Mouse (Mus musculus) adrenal gland, postnatal 25 days (tissue): ENCODE measurements around the gene 9130409I23Rik. TPM values are rescaled to one million over a fixed set of nuclear protein-coding genes. Genes with fewer than 3 reads are reported as not detected.
"Not testable (repeated sequence)": the region's sequence is repeated elsewhere in the genome, so short reads cannot be mapped to it uniquely, and the experiment has no call there.

Source experiments
- DNase-seq: peaks from one replicate; pipeline ENCODE4 v3.0.0; 2021; ENCODE audit warnings: mixed read lengths
- total RNA-seq: library from RNA; stranded (reverse); gene quantifications from 2 replicates; pipeline ENCODE4 v1.2.3, GENCODE M21; 2021

The 9130409I23Rik gene
- total RNA-seq, 1 experiment from 2014 or later: not detected

GRCm38 (mm10) chr1:181035015-181035778 is 15.8 kb upstream of the 9130409I23Rik start:
- not testable (repeated sequence) for DNase-seq

DNA sequence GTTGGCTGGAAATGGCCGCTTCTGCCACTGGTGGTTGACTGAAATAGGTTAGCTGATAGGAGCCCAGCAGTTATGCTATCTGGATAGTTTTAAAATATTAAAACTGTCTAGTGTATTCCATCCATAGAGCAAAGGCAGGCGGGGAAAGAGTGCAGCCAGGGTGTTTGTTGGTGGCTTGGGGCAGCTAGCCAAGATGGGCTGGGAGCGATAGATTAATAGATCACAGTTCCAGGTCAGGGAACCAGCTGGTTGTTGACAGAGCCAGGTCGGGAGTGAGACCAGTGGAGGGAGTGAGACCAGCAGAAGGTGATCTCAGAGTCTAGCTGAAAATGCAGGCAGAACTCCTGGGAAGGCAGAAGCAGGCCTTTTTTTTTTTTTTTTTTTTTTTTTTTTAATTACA is 13.4 kb upstream of the 9130409I23Rik start:
- no peak for DNase-seq

- no peak for DNase-seq
These were observed 11.4 kb upstream of the 9130409I23Rik start for GRCm38 (mm10) chr1:181039652-181040051.

GRCm38 (mm10) chr1:181047520-181047919 is 3.5 kb upstream of the 9130409I23Rik start:
- DNase-seq: no peak

DNA sequence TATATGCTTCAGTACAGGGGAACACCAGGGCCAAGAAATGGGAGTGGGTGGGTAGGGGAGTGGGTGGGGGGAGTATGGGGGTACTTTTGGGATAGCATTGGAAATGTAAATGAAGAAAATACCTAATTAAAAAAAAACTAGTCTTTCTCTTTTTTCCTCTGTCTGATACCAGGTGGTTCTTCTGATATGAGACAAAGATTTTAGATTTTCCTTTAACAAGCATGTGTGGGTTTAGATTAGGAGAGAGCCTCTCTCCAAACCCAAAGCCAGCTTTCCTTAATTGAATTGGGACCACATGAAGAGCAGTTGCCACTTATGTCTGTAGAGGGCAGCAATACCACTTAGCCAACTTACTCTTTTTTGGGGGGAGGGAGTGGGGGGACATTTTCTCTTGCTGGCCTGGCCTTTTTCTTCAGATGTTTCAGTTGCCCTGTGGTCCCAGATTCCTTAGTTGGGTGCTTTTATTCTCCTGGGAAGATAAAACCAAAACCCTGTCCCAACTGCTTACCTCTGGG is 1.7 kb upstream of the 9130409I23Rik start:
- DNase-seq: no peak

DNA sequence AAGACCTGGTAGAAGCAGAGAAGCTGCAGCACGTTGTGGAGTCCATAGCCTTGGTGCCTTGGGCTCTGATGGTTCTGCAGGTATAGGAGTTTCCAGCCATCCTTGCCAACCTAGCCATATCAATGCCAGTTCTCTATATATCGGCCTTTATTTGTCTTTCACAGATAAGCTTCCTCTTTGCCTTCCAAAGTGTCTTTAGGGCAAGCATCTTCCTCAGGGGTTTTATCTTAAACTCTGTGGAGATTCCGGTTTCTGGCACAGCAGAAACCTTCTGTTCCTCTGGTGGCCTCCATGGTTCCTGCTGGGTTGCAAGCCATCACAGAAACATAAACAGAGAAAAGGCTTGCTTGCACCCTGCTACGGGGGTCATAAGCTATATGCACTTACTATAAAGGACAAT is 1.9 kb downstream of the 9130409I23Rik start:
- DNase-seq: no peak

- no peak for DNase-seq
These were observed 10.9 kb downstream of the 9130409I23Rik start for GRCm38 (mm10) chr1:181061784-181062485.

- no peak for DNase-seq
These were observed 13.0 kb downstream of the 9130409I23Rik start for GRCm38 (mm10) chr1:181063991-181064390.

DNA sequence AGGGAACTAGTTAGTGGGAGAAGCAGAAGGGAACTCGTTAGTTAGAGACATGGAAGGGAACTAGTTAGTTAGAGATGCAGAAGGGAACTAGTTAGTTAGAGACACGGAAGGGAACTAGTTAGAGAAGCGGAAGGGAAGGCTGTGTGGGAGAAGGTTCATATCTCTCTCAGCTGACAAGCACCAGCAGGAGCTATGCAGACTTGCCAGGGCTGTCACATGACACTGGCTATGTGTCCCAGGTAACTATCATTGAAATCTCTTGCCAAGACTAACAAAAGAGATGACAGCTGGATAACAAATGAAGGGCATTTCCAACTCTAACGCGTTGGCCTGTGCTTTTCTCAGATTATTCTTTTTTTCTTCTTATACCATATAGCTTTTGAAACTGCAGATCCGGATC is 13.6 kb downstream of the 9130409I23Rik start:
- DNase-seq: no peak

GRCm38 (mm10) chr1:181068344-181068743 is 17.3 kb downstream of the 9130409I23Rik start:
- no peak for DNase-seq

GRCm38 (mm10) chr1:181069671-181070070 is 18.6 kb downstream of the 9130409I23Rik start:
- DNase-seq: no peak

DNA sequence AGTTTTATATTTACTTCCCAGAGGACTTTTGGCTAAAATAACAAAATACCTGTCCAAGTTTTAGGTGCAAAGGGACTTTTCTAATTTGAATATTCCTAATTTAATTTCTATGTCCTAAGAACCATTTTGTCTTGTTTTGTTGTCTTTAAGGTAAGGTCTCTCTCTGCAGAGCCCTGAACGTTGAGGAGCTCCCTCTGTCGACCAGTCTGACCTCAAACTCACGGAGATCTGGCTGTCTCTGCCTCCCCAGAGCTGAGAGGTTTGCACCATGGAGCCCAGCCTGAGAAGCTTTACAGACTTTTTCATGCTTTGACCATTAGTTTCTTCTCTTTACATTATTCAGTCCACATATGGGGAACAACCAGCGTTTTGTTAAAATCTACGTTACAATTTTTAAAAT is 22.0 kb downstream of the 9130409I23Rik start:
- no peak for DNase-seq

- no peak for DNase-seq
These were observed 33.0 kb downstream of the 9130409I23Rik start for GRCm38 (mm10) chr1:181084021-181084420.

DNA sequence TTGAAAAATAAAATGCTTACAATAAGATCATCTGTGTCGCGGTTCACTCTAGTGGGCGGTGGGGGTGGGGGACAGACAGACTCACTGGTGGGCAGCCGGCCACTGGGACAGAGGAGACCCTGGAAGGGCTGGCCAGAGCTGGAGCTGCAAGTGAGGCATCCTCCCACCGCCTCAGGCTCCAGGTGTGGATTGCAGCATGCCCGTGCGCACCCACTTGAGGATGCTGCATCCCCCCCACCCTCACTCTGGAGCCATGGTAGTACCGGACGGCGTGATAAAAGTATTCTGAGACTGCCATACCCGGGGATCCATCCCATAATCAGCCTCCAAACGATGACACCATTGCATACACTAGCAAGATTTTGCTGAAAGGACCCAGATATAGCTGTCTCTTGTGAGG is 39.0 kb downstream of the 9130409I23Rik start:
- DNase-seq: no peak

Other genes with a start within 250 kb of the 9130409I23Rik start
- gene H3f3a, start 237.3 kb upstream of the 9130409I23Rik start, total RNA-seq: 739 and 836 TPM in 2 replicates
- 21.7 and 26.0 TPM in 2 replicates for gene Sde2, start 200.1 kb upstream of the 9130409I23Rik start, total RNA-seq
- 0.38 and 0.73 TPM in 2 replicates for gene Lefty2, start 158.1 kb upstream of the 9130409I23Rik start, total RNA-seq
- gene Pycr2, start 146.9 kb upstream of the 9130409I23Rik start, total RNA-seq: 35.0 and 46.2 TPM in 2 replicates
- gene Lefty1, start 116.2 kb upstream of the 9130409I23Rik start, total RNA-seq: 6.1 and 9.5 TPM in 2 replicates
- gene Tmem63a, start 108.9 kb upstream of the 9130409I23Rik start, total RNA-seq: 77.2 and 92.4 TPM in 2 replicates
- gene Ephx1, start 30.3 kb upstream of the 9130409I23Rik start, total RNA-seq: 95.7 and 112 TPM in 2 replicates
- 24.6 and 25.4 TPM in 2 replicates for gene Nvl, start 93.0 kb downstream of the 9130409I23Rik start, total RNA-seq
- 43.7 and 44.3 TPM in 2 replicates for gene Cnih4, start 93.5 kb downstream of the 9130409I23Rik start, total RNA-seq
- 143 and 151 TPM in 2 replicates for gene Wdr26, start 160.8 kb downstream of the 9130409I23Rik start, total RNA-seq